Mouse (Mus musculus): ENCODE data around the gene Hhip.
A peak's percentile ranks its signal among the peaks of the same experiment; 100 is the strongest.
"Not testable (repeated sequence)": the region's sequence is repeated elsewhere in the genome, so short reads cannot be mapped to it uniquely, and the experiment has no call there.

Hhip gene

GRCm38 (mm10) chr8:79993507-79993906, 64.3 kb downstream of the Hhip start:
- DNase-seq (ENCODE audit: low read depth, low spot score), result no peak

GRCm38 (mm10) chr8:79992121-79992848, 65.5 kb downstream of the Hhip start:
- DNase-seq (ENCODE audit: low read depth, low spot score), result no peak

GRCm38 (mm10) chr8:79991420-79991819, 66.4 kb downstream of the Hhip start:
- DNase-seq (ENCODE audit: low read depth, low spot score), result not testable (repeated sequence)

GRCm38 (mm10) chr8:79984946-79985345, 72.9 kb downstream of the Hhip start:
- no peak for DNase-seq (ENCODE audit: low read depth, low spot score)

- no peak for DNase-seq (ENCODE audit: low read depth, low spot score)
These were observed 75.7 kb downstream of the Hhip start for GRCm38 (mm10) chr8:79982144-79982543.

GRCm38 (mm10) chr8:79966159-79966558, 91.6 kb downstream of the Hhip start:
- DNase-seq (ENCODE audit: low read depth, low spot score), result no peak

- peak; percentile 24 for DNase-seq (ENCODE audit: low read depth, low spot score)
These were observed 104.9 kb downstream of the Hhip start for GRCm38 (mm10) chr8:79952857-79953256.

GRCm38 (mm10) chr8:79950376-79950775, 107.4 kb downstream of the Hhip start:
- no peak for DNase-seq (ENCODE audit: low read depth, low spot score)

- DNase-seq (ENCODE audit: low read depth, low spot score), result no peak
These were observed 112.2 kb downstream of the Hhip start for GRCm38 (mm10) chr8:79945501-79946076.

- DNase-seq (ENCODE audit: low read depth, low spot score), result no peak
These were observed 116.7 kb downstream of the Hhip start for GRCm38 (mm10) chr8:79941070-79941469.

- DNase-seq (ENCODE audit: low read depth, low spot score), result no peak
These were observed 120.9 kb downstream of the Hhip start for GRCm38 (mm10) chr8:79936856-79937445.

- no peak for DNase-seq (ENCODE audit: low read depth, low spot score)
These were observed 122.0 kb downstream of the Hhip start for GRCm38 (mm10) chr8:79935793-79936192.

GRCm38 (mm10) chr8:79929202-79929601, 128.6 kb downstream of the Hhip start:
- no peak for DNase-seq (ENCODE audit: low read depth, low spot score)

- DNase-seq (ENCODE audit: low read depth, low spot score), result no peak
These were observed 140.6 kb downstream of the Hhip start for GRCm38 (mm10) chr8:79917211-79917610.
